Mouse (Mus musculus): ENCODE data around the gene Tcf19. TPM values are rescaled to one million over a fixed set of nuclear protein-coding genes. Genes with fewer than 3 reads are reported as not detected.

Tcf19 gene
- polyA plus RNA-seq, 1 experiment = 11.1 TPM

DNA sequence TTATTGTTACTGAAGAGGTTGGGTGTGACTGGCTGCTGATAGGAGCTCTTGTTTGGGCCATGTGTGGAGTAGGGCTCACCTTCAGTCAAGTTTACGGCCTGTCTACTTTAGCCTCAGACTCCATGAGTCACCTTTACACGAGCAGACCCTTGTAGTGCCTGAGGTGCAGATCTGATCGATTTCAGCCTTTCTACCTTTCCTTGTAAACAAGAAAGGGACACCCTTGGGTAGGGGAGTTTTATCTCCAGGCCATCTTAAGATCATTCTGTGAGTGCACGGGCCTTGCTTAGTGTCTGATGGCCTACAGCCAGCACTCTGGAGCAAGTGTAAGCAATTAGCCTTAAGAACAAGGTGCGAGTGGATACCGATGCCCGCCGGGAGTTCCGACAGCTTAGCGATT, 9.7 kb downstream of the Tcf19 start:
- Histone ChIP-seq H3K4me2 (ENCODE audit: low read depth) (no peak overlapping the region), H3K4me3 (no peak overlapping the region), H3K27me3 (ENCODE audit: control insufficient read depth, insufficient read depth, insufficient read length) (peaks cover 7% of the 10 kb centered on the region), H3K36me3 (ENCODE audit: control insufficient read depth, insufficient read depth) (no peaks in the 10 kb centered on the region), H3K79me2 (ENCODE audit: control insufficient read depth, insufficient read depth) (no peaks in the 10 kb centered on the region), H3ac (ENCODE audit: control insufficient read depth, insufficient read length) (no peak overlapping the region)
- TF ChIP-seq MYOD1 (IDR thresholded peaks at IDR 0.05; ENCODE audit: control insufficient read depth in 1 of 3, insufficient read length in 2 of 3, low read depth in 2 of 3) (no peak), TCF12 (IDR thresholded peaks at IDR 0.05; ENCODE audit: insufficient read depth, poor library complexity, severe bottlenecking) (no peak), MYOG (IDR thresholded peaks at IDR 0.05; ENCODE audit: control insufficient read depth in 1 of 3, insufficient read depth in 1 of 3, insufficient read length in 2 of 3, low read depth in 2 of 3) (no peak), E2F4 (IDR thresholded peaks at IDR 0.05; ENCODE audit: insufficient read depth) (no peak), POLR2AphosphoS2 (IDR thresholded peaks at IDR 0.05; ENCODE audit: insufficient read length, low read depth) (no peak), TCF3 (IDR thresholded peaks at IDR 0.05; ENCODE audit: insufficient read length, low read depth) (no peak), REST (IDR thresholded peaks at IDR 0.05; ENCODE audit: insufficient read depth, insufficient read length) (no peak), USF1 (IDR thresholded peaks at IDR 0.05; ENCODE audit: low read depth) (no peak)

DNA sequence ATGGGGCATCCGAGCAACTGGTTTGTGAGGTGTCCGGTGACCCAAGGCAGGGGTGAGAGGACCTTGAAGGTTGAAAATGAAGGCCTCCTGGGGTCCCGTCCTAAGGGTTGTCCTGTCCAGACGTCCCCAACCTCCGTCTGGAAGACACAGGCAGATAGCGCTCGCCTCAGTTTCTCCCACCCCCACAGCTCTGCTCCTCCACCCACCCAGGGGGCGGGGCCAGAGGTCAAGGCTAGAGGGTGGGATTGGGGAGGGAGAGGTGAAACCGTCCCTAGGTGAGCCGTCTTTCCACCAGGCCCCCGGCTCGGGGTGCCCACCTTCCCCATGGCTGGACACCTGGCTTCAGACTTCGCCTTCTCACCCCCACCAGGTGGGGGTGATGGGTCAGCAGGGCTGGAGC, 10.8 kb downstream of the Tcf19 start, which contains the start of gene Pou5f1:
TSS of gene Pou5f1 (plus strand) at position 243 of the 400 bp plus-strand sequence.
- no peaks in the 10 kb centered on the region for H3K36me3 ChIP-seq (ENCODE audit: control insufficient read depth, insufficient read depth)
- H3K79me2 ChIP-seq (ENCODE audit: control insufficient read depth, insufficient read depth) = no peaks in the 10 kb centered on the region
- H3K4me3 ChIP-seq = no peak within 1 kb of the TSS
- H3K4me2 ChIP-seq (ENCODE audit: low read depth) = no peak within 1 kb of the TSS
- peaks cover 7% of the 10 kb centered on the region for H3K27me3 ChIP-seq (ENCODE audit: control insufficient read depth, insufficient read depth, insufficient read length)
- no peak for TF ChIP-seq TCF12 (IDR thresholded peaks at IDR 0.05; ENCODE audit: insufficient read depth, poor library complexity, severe bottlenecking)
- no peak for TF ChIP-seq USF1 (IDR thresholded peaks at IDR 0.05; ENCODE audit: low read depth)
- no peak for TF ChIP-seq CEBPB (IDR thresholded peaks at IDR 0.05; ENCODE audit: insufficient read depth, poor library complexity, severe bottlenecking)
- no peak for TF ChIP-seq MYOG (IDR thresholded peaks at IDR 0.05; ENCODE audit: control insufficient read depth in 1 of 3, insufficient read depth in 1 of 3, insufficient read length in 2 of 3, low read depth in 2 of 3)
- TF ChIP-seq POLR2AphosphoS2 (IDR thresholded peaks at IDR 0.05; ENCODE audit: insufficient read length, low read depth) = no peak
- TF ChIP-seq REST (IDR thresholded peaks at IDR 0.05; ENCODE audit: insufficient read depth, insufficient read length) = no peak
- no peak within 1 kb of the TSS for H3ac ChIP-seq (ENCODE audit: control insufficient read depth, insufficient read length)

DNA sequence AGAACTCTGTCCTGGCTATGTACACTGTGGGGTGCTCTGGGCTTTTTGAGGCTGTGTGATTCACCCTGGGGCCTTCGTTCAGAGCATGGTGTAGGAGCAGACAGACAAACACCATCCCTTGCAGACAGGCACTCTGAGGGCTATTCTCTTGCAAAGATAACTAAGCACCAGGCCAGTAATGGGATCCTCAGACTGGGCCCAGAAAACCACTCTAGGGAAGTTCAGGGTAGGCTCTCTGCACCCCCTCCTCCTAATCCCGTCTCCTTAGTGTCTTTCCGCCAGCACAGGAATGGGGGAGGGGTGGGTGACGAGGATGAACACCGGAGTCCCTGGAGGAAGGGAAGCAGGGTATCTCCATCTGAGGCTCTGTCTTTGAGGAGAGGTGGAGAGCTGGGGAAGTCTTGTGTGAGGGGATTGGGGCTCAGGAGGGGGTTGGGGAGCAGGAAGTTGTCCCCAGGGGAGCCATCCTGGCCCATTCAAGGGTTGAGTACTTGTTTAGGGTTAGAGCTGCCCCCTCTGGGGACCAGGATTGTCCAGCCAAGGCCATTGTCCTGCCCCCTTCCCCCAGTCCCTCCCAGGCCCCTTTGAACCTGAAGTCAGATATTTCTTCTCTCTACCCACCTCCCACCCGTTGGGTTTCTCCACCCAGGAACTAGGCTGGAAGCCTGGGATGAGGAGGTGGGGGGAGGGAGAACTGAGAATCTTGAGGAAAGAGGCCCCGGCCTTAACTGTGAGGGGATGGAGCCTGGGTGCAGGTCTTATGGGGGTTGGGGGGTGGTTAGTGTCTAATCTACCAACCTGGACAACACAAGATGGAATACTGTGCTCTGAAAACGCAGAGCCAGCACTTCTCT, 11.8 kb downstream of the Tcf19 start:
- TF ChIP-seq TCF3 (IDR thresholded peaks at IDR 0.05; ENCODE audit: insufficient read length, low read depth) = no peak
- no peak for TF ChIP-seq SRF (IDR thresholded peaks at IDR 0.05; ENCODE audit: control insufficient read depth, insufficient read length, low read depth)
- no peak for TF ChIP-seq CEBPB (IDR thresholded peaks at IDR 0.05; ENCODE audit: insufficient read depth, poor library complexity, severe bottlenecking)
- no peak for TF ChIP-seq REST (IDR thresholded peaks at IDR 0.05; ENCODE audit: insufficient read depth, insufficient read length)
- TF ChIP-seq E2F4 (IDR thresholded peaks at IDR 0.05; ENCODE audit: insufficient read depth) = no peak
- no peak for TF ChIP-seq USF1 (IDR thresholded peaks at IDR 0.05; ENCODE audit: low read depth)
- no peak for TF ChIP-seq POLR2A (IDR thresholded peaks at IDR 0.05; ENCODE audit: insufficient read length, low read depth)
- no peak for TF ChIP-seq MYOG (IDR thresholded peaks at IDR 0.05; ENCODE audit: control insufficient read depth in 1 of 3, insufficient read depth in 1 of 3, insufficient read length in 2 of 3, low read depth in 2 of 3)
- no peak for TF ChIP-seq POLR2AphosphoS2 (IDR thresholded peaks at IDR 0.05; ENCODE audit: insufficient read length, low read depth)
- TF ChIP-seq MYOD1 (IDR thresholded peaks at IDR 0.05; ENCODE audit: control insufficient read depth in 1 of 3, insufficient read length in 2 of 3, low read depth in 2 of 3) = no peak
- no peak for TF ChIP-seq MAX (IDR thresholded peaks at IDR 0.05; ENCODE audit: low read depth)
- no peak for TF ChIP-seq TCF12 (IDR thresholded peaks at IDR 0.05; ENCODE audit: insufficient read depth, poor library complexity, severe bottlenecking)
- H3K4me2 ChIP-seq (ENCODE audit: low read depth) = no peak overlapping the region
- H3K79me2 ChIP-seq (ENCODE audit: control insufficient read depth, insufficient read depth) = no peaks in the 10 kb centered on the region
- no peaks in the 10 kb centered on the region for H3K36me3 ChIP-seq (ENCODE audit: control insufficient read depth, insufficient read depth)
- H3K27me3 ChIP-seq (ENCODE audit: control insufficient read depth, insufficient read depth, insufficient read length) = peaks cover 7% of the 10 kb centered on the region
- H3ac ChIP-seq (ENCODE audit: control insufficient read depth, insufficient read length) = no peak overlapping the region
- H3K4me3 ChIP-seq = no peak overlapping the region

DNA sequence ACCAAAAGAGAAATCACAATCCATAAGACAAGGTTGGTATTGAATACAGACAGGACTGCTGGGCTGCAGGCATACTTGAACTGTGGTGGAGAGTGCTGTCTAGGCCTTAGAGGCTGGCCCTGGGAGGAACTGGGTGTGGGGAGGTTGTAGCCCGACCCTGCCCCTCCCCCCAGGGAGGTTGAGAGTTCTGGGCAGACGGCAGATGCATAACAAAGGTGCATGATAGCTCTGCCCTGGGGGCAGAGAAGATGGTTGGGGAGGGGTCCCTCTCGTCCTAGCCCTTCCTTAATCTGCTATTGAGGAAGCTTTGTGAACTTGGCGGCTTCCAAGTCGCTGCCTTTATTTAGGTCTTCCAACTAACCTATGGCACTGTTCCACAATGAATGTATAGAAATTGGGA, 12.8 kb downstream of the Tcf19 start:
- no peak for TF ChIP-seq MYOG (IDR thresholded peaks at IDR 0.05; ENCODE audit: control insufficient read depth in 1 of 3, insufficient read depth in 1 of 3, insufficient read length in 2 of 3, low read depth in 2 of 3)
- no peak for TF ChIP-seq MAX (IDR thresholded peaks at IDR 0.05; ENCODE audit: low read depth)
- TF ChIP-seq POLR2AphosphoS2 (IDR thresholded peaks at IDR 0.05; ENCODE audit: insufficient read length, low read depth) = no peak
- no peak for TF ChIP-seq POLR2A (IDR thresholded peaks at IDR 0.05; ENCODE audit: insufficient read length, low read depth)
- TF ChIP-seq E2F4 (IDR thresholded peaks at IDR 0.05; ENCODE audit: insufficient read depth) = no peak
- no peak for TF ChIP-seq TCF3 (IDR thresholded peaks at IDR 0.05; ENCODE audit: insufficient read length, low read depth)
- TF ChIP-seq CEBPB (IDR thresholded peaks at IDR 0.05; ENCODE audit: insufficient read depth, poor library complexity, severe bottlenecking) = no peak
- no peak for TF ChIP-seq REST (IDR thresholded peaks at IDR 0.05; ENCODE audit: insufficient read depth, insufficient read length)
- no peak for TF ChIP-seq SRF (IDR thresholded peaks at IDR 0.05; ENCODE audit: control insufficient read depth, insufficient read length, low read depth)
- Histone ChIP-seq H3K27me3 (ENCODE audit: control insufficient read depth, insufficient read depth, insufficient read length) (peaks cover 7% of the 10 kb centered on the region), H3K4me2 (ENCODE audit: low read depth) (no peak overlapping the region)

More for the DNA sequence above, 12.8 kb downstream of the Tcf19 start:
- Histone ChIP-seq H3ac (ENCODE audit: control insufficient read depth, insufficient read length) (no peak overlapping the region), H3K79me2 (ENCODE audit: control insufficient read depth, insufficient read depth) (no peaks in the 10 kb centered on the region), H3K36me3 (ENCODE audit: control insufficient read depth, insufficient read depth) (no peaks in the 10 kb centered on the region), H3K4me3 (no peak overlapping the region)

Measured in myocyte (in vitro differentiated cells).